Mouse (Mus musculus) hindbrain, embryonic 15.5 days (tissue): ENCODE results near the gene Cst12. TPM values are rescaled to one million over a fixed set of nuclear protein-coding genes. Genes with fewer than 3 reads are reported as not detected.
"Not testable (repeated sequence)": the region's sequence is repeated elsewhere in the genome, so short reads cannot be mapped to it uniquely, and the experiment has no call there.

Source experiments
- ATAC-seq: fragments of 200-750 bp; cut with Nextera tagmentation; 2 replicates; pipeline ENCODE4 v1.8.0; 2017; ENCODE audit warnings: low read depth, moderate number of reproducible peaks, moderate TSS enrichment; ENCODE audit not compliant: low FRiP score
- H3K27ac ChIP-seq: fragments of 300-500 bp; sonication (generic); replicated peaks from 2 replicates; pipeline ENCODE4 v1.5.1; 2015; ENCODE audit warnings: mild to moderate bottlenecking, inconsistent platforms
- H3K27me3 ChIP-seq: fragments of 300-500 bp; sonication (generic); 2 replicates; pipeline ENCODE4 v1.6.1; 2015; ENCODE audit warnings: control low read depth, inconsistent platforms
- H3K36me3 ChIP-seq: fragments of 300-500 bp; sonication (generic); 2 replicates; pipeline ENCODE4 v1.6.1; 2015; ENCODE audit warnings: control low read depth, inconsistent platforms
- H3K4me1 ChIP-seq: fragments of 300-500 bp; sonication (generic); replicated peaks from 2 replicates; pipeline ENCODE4 v1.6.1; 2015; ENCODE audit warnings: control low read depth, inconsistent platforms
- H3K4me2 ChIP-seq: fragments of 300-500 bp; sonication (generic); 2 replicates; pipeline ENCODE4 v1.6.1; 2015; ENCODE audit warnings: moderate library complexity, mild to moderate bottlenecking, inconsistent platforms
- H3K4me3 ChIP-seq: fragments of 300-500 bp; sonication (generic); 2 replicates; pipeline ENCODE4 v1.5.1; 2015; ENCODE audit warnings: mild to moderate bottlenecking, inconsistent platforms
- H3K9ac ChIP-seq: fragments of 300-500 bp; sonication (generic); 2 replicates; pipeline ENCODE4 v1.6.1; 2015; ENCODE audit warnings: inconsistent platforms
- H3K9me3 ChIP-seq: fragments of 300-500 bp; sonication (generic); 2 replicates; pipeline ENCODE4 v1.6.1; 2016; ENCODE audit warnings: control low read depth, inconsistent platforms
- WGBS: fragments of 180-500 bp; shearing (Covaris S2); methylation state at CpG from one replicate; pipeline ENCODE4 v1.1.7; 2015; 5-methylcytosine and 5-hydroxymethylcytosine counted together
- polyA plus RNA-seq: library from polyadenylated mRNA; unstranded; fragments of >200 nt; fragmentation: Nextera tagmentation; extraction: Ambion mirVana; gene quantifications from 2 replicates; pipeline ENCODE4 v1.2.1, GENCODE M21; 2015

Cst12 gene
- polyA plus RNA-seq: not detected in 2 replicates

DNA sequence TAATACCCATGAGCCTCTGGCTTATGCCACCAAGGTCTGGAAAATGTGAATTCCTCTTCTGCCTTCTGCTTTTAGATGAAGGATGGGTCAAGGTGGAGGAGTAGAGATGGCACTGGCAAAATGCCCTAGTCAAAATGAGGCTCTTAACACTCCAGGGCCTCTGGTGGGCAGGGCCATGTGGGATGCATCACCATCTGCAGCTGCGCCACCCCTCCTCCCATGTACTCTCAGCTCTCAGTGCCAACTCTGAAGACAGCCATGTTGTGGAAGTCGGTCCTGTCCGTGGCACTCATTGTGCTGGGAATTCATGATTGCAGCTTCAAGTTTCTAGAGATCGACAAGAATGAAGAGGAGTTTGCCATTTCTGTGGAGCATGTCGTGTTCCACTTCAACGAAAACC lies at the start of gene Cst12:
Gene Cst12, plus strand, starts transcription at position 220 of the 400 bp plus-strand sequence.
- WGBS: 97% methylated on average over 6 of the region's 6 CpGs
- no peaks in the 10 kb centered on the region for H3K9me3 ChIP-seq
- no peak within 1 kb of the TSS for H3K4me2 ChIP-seq
- H3K4me1 ChIP-seq: no peaks in the 10 kb centered on the region
- no peaks in the 10 kb centered on the region for H3K36me3 ChIP-seq
- no peak within 1 kb of the TSS for H3K27ac ChIP-seq
- ATAC-seq: no peak
- no peaks in the 10 kb centered on the region for H3K27me3 ChIP-seq
- H3K4me3 ChIP-seq: no peak within 1 kb of the TSS
- no peak within 1 kb of the TSS for H3K9ac ChIP-seq

DNA sequence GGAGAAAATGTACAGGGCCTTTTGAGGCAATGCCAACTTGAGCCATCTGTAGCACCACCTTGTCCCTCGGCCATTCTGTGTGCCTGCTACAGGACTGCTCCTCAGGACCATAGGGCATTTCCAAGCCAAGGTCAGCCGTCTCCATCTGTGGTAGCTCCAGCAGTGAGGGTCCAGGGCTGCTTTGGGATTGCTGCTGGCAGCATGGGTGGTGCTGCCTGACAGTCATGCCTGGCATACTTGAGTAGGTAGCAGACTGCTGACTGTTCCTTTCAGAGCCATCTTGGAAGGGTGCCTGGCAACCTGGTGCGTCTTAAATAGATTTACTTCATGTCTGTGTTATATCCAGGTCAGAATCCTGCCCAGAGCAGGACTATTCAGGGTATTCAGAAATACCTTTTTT lies 46.2 kb upstream of the Cst12 start:
- peak; percentile 51; the same call in 1 of the 2 replicates for ATAC-seq
- no peaks in the 10 kb centered on the region for H3K9me3 ChIP-seq
- H3K4me1 ChIP-seq: no peaks in the 10 kb centered on the region
- WGBS: 67% methylated on average over 3 of the region's 3 CpGs
- H3K36me3 ChIP-seq: no peaks in the 10 kb centered on the region
- no peak overlapping the region for H3K4me2 ChIP-seq
- H3K27me3 ChIP-seq: no peaks in the 10 kb centered on the region
- no peak overlapping the region for H3K27ac ChIP-seq
- no peak overlapping the region for H3K4me3 ChIP-seq
- H3K9ac ChIP-seq: no peak overlapping the region

DNA sequence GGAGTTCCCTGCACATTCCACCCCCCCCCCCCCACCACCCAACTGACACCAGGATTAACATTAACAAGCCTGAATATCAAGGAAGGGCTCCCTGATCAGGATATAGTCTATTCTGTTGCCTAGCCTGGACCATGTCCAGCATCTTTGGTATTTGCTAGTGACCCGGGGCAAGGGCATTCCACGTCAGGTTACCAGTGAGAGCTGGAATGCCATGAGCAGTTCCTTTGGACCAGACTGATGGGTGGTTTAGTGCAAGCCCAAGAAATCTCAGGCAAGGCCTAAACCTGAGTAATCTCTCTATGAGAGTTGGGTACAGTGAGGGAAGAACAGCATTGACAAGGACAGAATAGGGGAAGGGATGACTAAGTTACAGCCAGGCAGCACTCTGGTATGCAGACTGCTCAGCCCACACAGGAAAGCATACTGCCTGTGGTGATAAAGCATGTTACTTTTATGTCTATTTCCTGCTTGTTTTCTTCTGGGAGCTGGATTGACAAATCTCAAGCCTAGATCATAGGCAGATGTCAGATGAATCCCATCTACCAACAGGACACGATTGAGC lies 45.2 kb upstream of the Cst12 start:
- Histone ChIP-seq H3K4me3 (no peak overlapping the region), H3K36me3 (no peaks in the 10 kb centered on the region), H3K4me2 (no peak overlapping the region), H3K4me1 (no peaks in the 10 kb centered on the region), H3K27me3 (no peaks in the 10 kb centered on the region), H3K27ac (no peak overlapping the region), H3K9me3 (no peaks in the 10 kb centered on the region), H3K9ac (no peak overlapping the region)
- WGBS: 84% methylated on average over 3 of the region's 3 CpGs
- no peak for ATAC-seq

DNA sequence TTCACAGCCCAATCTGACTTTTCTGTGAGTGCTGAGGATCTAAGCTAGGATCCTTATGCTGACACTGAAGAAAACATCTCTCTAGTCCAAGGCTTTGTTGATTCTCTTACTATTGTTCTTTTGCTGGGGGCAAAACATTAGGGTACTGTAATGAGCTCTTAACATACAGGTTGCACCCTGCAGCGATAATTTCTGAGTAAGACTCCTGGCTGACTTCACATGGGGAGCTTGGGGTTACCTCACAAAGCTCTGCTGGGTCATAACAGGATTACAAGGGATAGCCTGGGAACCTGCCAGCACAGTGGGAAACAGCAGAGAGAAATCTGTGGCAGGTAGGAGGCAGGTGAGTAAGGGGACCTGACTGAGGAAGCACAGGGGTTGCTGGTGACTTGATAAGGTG lies 39.1 kb upstream of the Cst12 start, which contains the start of gene Cstl1:
Gene Cstl1, plus strand, starts transcription at position 301 of the 400 bp plus-strand sequence.
- ATAC-seq: no peak
- WGBS: 81% methylated on average over 1 of the region's 1 CpGs

DNA sequence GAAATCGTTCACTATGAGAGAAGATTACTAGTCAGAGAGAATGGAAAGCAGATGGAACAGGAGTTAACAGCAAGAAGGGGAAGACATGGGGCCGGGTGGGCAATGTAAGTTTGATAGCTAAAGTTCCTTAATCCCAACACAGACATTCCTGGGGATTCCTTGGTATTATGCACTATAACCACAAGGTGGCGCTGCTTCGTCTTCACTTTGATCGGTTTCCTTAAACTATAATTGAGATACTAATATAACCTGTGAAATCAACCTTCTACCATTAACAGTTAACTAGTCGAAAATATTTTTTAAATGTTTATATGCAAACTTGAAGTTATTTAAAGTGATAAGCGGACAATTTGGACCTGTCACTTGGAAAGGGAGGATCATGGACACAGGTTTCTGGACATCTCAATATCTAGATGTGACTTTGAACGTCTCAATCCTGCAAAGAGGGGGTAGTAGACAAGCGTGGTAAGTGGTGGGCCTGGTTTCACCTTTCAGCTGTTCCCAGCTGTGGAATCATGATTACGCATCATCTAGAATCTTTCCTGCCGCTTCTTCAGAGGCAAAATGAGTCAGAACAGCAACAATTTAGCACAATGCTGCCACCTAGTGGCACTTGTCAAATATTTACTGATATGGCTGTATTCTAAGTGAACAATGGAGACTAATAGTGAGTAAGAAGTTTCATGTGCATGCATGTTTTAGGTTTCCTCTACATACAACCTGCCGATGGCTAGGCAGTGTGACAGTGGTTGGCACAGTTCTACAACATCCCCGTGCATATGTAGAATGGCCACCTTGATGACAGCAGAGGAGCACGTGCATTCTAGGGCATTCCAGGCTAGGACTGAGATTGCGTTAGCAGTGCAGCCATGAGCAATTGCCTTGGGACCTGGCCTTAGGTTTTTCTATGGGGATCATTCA lies 37.0 kb upstream of the Cst12 start:
- peak overlapping the region; percentile 87 for H3K4me2 ChIP-seq
- H3K9ac ChIP-seq: peak overlapping the region; percentile 53
- peak overlapping the region; percentile 43 for H3K4me3 ChIP-seq
- no peak overlapping the region for H3K27ac ChIP-seq
- no peaks in the 10 kb centered on the region for H3K9me3 ChIP-seq
- no peaks in the 10 kb centered on the region for H3K36me3 ChIP-seq
- ATAC-seq: peak; percentile 86
- H3K27me3 ChIP-seq: no peaks in the 10 kb centered on the region
- no peaks in the 10 kb centered on the region for H3K4me1 ChIP-seq
- WGBS: 17% methylated on average over 15 of the region's 15 CpGs

More for the DNA sequence above, 39.1 kb upstream of the Cst12 start, which contains the start of gene Cstl1:
- H3K4me1 ChIP-seq: no peaks in the 10 kb centered on the region
- no peaks in the 10 kb centered on the region for H3K9me3 ChIP-seq
- H3K4me3 ChIP-seq: no peak within 1 kb of the TSS
- H3K4me2 ChIP-seq: no peak within 1 kb of the TSS
- H3K27me3 ChIP-seq: no peaks in the 10 kb centered on the region
- no peaks in the 10 kb centered on the region for H3K36me3 ChIP-seq
- no peak within 1 kb of the TSS for H3K9ac ChIP-seq
- no peak within 1 kb of the TSS for H3K27ac ChIP-seq

DNA sequence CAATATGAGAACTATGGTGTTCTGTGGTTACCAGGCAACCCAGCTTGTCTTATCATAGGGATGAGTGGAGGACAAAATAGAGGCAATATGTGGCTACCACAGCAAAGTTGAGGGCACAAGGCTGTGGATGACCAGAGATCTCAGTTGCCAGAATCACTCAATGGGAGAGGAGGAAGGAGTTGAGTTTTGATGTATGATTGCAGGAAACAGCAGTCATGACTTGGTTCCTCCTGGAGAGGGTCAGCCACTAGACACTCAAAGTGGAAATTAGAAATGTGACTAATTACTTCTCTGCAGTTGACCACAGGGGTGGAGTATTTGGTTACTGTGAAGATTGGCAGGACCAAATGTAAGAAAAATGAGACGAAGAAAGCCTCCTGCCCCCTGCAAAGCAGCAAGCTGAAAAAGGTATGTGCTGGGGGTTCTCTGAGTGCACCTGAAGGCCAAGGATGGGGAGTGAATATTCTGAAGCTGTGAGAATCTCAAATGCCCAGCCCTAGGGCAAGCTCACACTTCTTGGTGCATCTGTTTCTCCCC lies 34.8 kb upstream of the Cst12 start:
- Histone ChIP-seq H3K27me3 (no peaks in the 10 kb centered on the region), H3K9ac (no peak overlapping the region), H3K4me2 (no peak overlapping the region), H3K4me3 (no peak overlapping the region), H3K4me1 (no peaks in the 10 kb centered on the region), H3K36me3 (no peaks in the 10 kb centered on the region), H3K27ac (no peak overlapping the region), H3K9me3 (no peaks in the 10 kb centered on the region)
- WGBS: 71% methylated on average over 1 of the region's 1 CpGs
- ATAC-seq: no peak

DNA sequence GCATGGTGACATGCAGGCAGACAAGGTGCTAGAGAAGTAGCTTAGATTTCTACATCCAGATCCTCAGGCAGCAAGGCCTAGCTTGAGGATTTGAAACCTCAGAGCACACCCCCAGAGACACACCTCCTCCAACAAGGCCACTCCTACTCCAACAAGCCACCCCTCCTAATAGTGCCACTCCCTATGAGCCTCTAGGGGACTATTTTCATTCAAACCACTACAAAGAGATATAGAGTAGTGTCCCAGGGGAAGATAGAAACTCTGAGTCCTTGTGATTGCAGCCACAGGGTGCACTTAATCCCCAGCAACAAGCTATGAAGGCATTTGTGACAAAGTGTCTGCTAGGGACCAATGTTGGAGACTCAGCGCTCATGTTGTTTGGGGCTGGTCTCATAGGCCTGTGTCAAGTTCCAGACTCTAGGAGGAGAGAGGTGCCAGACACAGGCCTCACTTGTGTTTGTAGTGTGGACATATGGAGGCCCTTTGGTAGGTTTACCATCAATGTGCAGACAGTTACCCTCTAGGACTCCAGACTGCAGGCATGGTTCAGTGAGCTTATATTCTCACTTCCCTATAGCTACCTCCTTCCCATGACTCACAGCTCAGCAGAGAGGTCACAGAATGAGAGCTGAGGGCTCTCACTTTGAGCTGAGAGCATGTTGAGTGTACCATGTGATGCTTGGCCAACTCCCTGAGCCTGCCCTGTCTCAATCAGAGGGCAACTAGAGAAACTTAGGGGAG lies 25.3 kb upstream of the Cst12 start:
- Histone ChIP-seq H3K27ac (no peak overlapping the region), H3K27me3 (no peaks in the 10 kb centered on the region), H3K4me2 (no peak overlapping the region), H3K4me1 (no peaks in the 10 kb centered on the region), H3K4me3 (no peak overlapping the region), H3K36me3 (no peaks in the 10 kb centered on the region), H3K9me3 (no peaks in the 10 kb centered on the region), H3K9ac (no peak overlapping the region)
- no peak for ATAC-seq
- 100% methylated on average over 1 of the region's 1 CpGs for WGBS

DNA sequence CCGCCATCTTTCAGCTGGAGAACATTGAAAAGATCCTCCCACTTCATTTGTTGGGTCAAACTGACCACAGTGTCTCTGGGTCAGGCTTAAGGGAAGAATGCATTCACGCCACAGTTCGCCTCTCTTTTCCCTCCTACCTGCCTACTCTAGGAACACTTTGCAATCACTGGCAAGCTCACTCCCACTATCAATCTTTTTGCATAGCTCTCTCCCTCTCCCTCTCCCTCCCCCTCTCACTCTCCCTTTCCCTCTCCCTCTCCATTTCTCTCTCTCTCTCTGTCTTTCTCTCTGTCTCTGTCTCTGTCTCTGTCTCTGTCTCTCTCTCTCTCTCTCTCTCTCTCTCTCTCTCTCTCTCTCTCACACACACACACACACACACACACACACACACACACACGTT lies 17.8 kb upstream of the Cst12 start, which contains the start of gene Cst11:
Gene Cst11, minus strand, starts transcription at position 101 of the 400 bp plus-strand sequence.
- H3K4me2 ChIP-seq, H3K4me1 ChIP-seq, H3K9ac ChIP-seq, H3K27ac ChIP-seq, ATAC-seq, H3K4me3 ChIP-seq, H3K36me3 ChIP-seq, H3K27me3 ChIP-seq, H3K9me3 ChIP-seq: not testable (repeated sequence)
- WGBS: 83% methylated on average over 4 of the region's 4 CpGs

DNA sequence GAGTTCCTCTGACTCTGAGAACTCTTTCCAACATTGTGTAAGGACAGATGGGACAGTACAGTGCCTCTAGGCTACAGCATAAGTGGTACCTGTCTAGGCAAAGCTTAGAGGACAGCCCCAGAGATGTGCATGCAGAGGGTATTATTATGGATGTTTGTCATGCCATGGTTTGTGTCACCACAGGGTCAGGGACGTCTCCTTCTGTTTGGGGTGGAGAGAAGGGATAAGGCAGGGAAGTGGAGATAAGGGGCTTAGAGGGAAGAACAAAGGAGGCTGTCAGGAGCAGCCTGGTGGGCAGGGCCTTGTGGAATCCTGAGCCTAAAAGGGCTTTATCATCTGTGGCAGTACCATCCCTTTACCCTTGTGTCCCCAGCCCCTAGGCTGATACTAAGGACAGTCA lies 7.5 kb upstream of the Cst12 start, which contains the start of gene 8030411F24Rik:
Gene 8030411F24Rik, plus strand, starts transcription at position 301 of the 400 bp plus-strand sequence.
- ATAC-seq: no peak
- WGBS: 21% methylated on average over 1 of the region's 1 CpGs
- H3K9me3 ChIP-seq: no peaks in the 10 kb centered on the region

DNA sequence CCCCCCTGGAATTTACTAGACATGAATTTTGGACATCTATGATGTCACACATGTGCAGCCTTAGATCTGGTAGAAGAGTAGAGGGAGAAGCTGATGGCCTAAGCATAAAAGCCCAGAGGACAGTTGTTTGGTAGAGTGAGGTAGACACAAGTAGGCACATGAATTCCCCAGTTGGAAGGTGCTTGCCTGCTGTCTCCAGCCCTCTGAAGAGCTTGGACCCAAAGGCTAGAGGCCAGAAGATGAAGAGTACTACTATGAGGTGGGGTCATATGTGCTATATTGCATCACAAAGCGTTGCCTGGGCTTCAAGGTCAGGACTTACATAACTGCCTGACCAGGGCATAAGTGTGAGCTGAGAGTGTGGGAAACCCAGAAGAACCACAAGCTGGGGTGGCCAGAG lies 9.3 kb downstream of the Cst12 start, which contains the start of gene Cst8:
Gene Cst8, plus strand, starts transcription at position 301 of the 400 bp plus-strand sequence.
- H3K4me3 ChIP-seq: no peak within 1 kb of the TSS
- no peak within 1 kb of the TSS for H3K9ac ChIP-seq
- H3K4me1 ChIP-seq: no peaks in the 10 kb centered on the region
- H3K36me3 ChIP-seq: no peaks in the 10 kb centered on the region
- ATAC-seq: no peak
- H3K4me2 ChIP-seq: no peak within 1 kb of the TSS
- no peaks in the 10 kb centered on the region for H3K27me3 ChIP-seq
- WGBS: 95% methylated on average over 1 of the region's 1 CpGs
- H3K9me3 ChIP-seq: no peaks in the 10 kb centered on the region
- no peak within 1 kb of the TSS for H3K27ac ChIP-seq

More for the DNA sequence above, 7.5 kb upstream of the Cst12 start, which contains the start of gene 8030411F24Rik:
- H3K4me1 ChIP-seq: no peaks in the 10 kb centered on the region
- H3K36me3 ChIP-seq: no peaks in the 10 kb centered on the region
- H3K4me3 ChIP-seq: no peak within 1 kb of the TSS
- H3K9ac ChIP-seq: no peak within 1 kb of the TSS
- H3K4me2 ChIP-seq: no peak within 1 kb of the TSS
- no peaks in the 10 kb centered on the region for H3K27me3 ChIP-seq
- H3K27ac ChIP-seq: no peak within 1 kb of the TSS

DNA sequence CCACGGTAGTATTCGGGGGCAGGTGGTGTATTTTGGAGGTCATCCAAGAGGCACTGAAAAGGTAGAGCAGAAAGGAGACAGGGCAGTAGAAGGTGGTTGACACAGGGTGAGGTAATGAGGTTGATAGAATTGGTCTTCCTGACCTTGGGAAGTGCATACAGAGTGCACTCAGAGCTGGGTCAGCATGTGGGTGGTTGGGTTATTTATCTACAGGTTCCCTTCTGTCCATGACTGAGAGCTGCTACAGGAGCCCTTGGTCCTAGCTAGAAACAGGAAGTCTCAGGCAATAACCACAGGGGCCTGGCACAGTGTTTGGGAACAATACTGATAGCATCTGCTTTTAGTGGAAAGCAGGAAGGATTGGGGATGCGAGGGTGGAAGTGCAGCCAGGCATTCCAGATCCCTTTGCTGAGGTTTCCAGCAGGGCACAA lies 12.3 kb downstream of the Cst12 start:
- 69% methylated on average over 3 of the region's 3 CpGs for WGBS
- no peaks in the 10 kb centered on the region for H3K36me3 ChIP-seq
- H3K27ac ChIP-seq: no peak overlapping the region
- no peaks in the 10 kb centered on the region for H3K9me3 ChIP-seq
- no peak overlapping the region for H3K4me3 ChIP-seq
- H3K9ac ChIP-seq: no peak overlapping the region
- ATAC-seq: no peak
- H3K4me1 ChIP-seq: no peaks in the 10 kb centered on the region
- H3K27me3 ChIP-seq: no peaks in the 10 kb centered on the region
- H3K4me2 ChIP-seq: no peak overlapping the region
